Mouse (Mus musculus): ENCODE results near the gene Ltbp4.

DNA sequence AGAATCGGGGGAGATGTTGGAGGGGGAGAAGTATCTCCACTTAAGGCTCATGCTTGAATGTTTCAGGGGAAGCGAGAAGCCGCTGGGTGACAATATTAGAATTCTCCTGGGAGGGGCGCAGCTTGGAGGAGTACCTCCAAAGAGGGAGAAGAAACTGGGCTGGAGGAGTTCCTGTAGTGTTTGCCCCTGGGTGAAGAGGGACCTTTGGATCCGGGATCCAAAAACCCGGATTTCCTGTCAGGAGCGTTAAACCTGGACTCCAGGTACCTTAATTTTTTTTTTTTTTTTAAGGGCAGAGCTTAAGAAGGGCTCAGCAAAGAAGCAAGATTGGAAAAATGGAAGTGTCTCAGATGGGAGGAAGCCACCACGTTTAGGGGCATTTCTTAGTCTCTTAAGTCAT lies 5.6 kb downstream of the Ltbp4 start:
- TF ChIP-seq CTCF (IDR thresholded peaks at IDR 0.05; ENCODE audit: borderline replicate concordance, insufficient read depth, low read depth, low read length) (no peak), POLR2A (IDR thresholded peaks at IDR 0.05; ENCODE audit: borderline replicate concordance, insufficient read depth, low read length) (no peak)

Measured in cerebellum, adult 2 months (tissue).